Mouse (Mus musculus): ENCODE results near the gene Gpr173.
"Not testable (repeated sequence)": the region's sequence is repeated elsewhere in the genome, so short reads cannot be mapped to it uniquely, and the experiment has no call there.

Gpr173 gene

GRCm38 (mm10) chrX:152368397-152369273 lies at the start of gene Gpr173:
Gene Gpr173 (minus strand): TSS chrX:152368704.
- peak in 1 of 2 experiments; percentile 10 for DNase-seq (ENCODE audit: low spot score in 2 of 2)

- no peak for DNase-seq (ENCODE audit: low spot score in 2 of 2)
Measured at GRCm38 (mm10) chrX:152403251-152403650, 34.7 kb upstream of the Gpr173 start.

DNA sequence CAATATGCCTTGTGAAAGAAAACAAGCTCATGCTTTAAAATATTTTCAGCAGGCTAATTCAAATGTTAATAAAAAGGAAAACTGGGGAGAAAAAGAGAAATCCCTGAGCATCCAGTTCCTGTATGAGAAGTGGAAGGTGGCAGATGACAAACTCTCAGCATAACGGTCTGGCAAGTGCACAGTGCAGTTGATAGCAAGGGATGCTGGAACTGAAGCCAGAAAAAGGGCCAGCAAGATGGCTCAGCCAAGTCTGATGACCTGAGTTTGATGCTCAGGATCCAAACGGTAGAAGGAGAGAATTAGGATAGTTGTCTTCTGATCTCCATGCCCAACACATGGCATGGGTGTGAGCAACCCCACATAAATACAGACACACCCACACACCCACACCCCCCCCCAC lies 31.6 kb upstream of the Gpr173 start:
- no peak for DNase-seq (ENCODE audit: low spot score in 2 of 2)

DNA sequence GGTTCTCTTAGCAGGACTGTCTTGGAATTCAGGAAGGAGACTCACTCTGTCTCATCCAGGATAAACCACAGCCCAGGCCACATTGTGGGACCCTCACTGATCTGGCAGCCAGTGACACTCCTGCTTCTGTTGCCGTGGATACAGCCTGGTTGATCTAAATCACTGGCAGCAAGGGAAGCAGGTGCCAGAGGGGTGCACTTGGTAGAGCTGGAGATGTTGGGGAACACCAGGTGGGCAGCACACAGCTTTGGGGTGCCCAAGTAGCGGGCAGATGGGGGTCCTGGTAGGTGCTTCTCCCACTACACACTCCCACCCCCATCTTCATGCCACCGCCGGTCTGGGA lies 479 bp downstream of the Gpr173 start:
- DNase-seq (ENCODE audit: low spot score in 2 of 2) = no peak

- no peak for DNase-seq (ENCODE audit: low spot score in 2 of 2)
Measured at GRCm38 (mm10) chrX:152366418-152366817, 2.1 kb downstream of the Gpr173 start.

DNA sequence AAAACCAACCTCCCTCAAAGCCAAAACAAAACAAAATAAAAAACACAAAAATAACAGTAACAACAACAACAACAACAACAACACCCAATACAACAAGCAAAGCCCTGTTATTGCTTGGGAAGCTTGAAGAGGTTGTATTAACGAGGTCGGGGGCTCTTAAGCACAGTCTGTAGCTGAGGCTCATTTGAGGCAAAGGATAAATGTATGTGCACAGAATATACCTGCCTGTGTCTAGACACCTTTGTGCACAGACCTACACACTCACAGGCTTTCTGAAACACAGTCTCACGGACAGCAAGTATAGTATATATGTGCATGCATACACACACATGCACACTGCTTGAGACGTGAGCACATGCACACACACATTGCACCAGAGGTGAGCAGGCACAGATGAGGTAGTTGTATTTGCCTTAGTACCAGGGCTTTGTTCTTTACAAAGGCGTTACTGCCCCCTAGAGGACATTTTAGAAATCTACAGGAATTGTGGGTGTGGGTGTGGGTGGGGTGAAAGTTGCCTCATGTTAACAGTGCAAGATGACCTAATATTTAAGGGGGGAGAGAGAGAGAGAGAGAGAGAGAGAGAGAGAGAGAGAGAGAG lies 15.9 kb downstream of the Gpr173 start:
- no peak for DNase-seq (ENCODE audit: low spot score in 2 of 2)

GRCm38 (mm10) chrX:152347041-152347440 lies 21.5 kb downstream of the Gpr173 start:
- DNase-seq (ENCODE audit: low spot score in 2 of 2) = no peak

- DNase-seq (ENCODE audit: low spot score in 2 of 2) = no peak
Measured at GRCm38 (mm10) chrX:152346587-152346986, 21.9 kb downstream of the Gpr173 start.

DNA sequence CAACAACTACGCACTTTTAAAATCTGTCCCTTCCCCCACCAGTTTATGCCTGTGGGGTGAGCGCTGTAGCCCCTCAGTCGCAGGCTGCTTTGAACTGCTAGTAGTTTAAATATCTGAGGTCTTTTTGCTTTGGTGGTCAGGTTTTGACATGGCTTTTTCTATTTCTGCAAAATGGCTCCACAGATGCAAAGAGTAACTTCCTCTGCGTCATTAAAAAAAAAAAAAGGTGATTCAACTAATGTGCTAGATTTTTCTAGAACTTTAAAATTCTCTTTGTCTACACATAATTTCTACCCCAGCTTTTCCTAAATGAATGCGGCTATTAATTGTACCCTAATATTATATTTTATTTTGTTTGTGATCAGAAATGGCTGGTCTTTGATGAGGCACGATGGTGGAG lies 25.6 kb downstream of the Gpr173 start:
- DNase-seq (ENCODE audit: low spot score in 2 of 2) = no peak

DNA sequence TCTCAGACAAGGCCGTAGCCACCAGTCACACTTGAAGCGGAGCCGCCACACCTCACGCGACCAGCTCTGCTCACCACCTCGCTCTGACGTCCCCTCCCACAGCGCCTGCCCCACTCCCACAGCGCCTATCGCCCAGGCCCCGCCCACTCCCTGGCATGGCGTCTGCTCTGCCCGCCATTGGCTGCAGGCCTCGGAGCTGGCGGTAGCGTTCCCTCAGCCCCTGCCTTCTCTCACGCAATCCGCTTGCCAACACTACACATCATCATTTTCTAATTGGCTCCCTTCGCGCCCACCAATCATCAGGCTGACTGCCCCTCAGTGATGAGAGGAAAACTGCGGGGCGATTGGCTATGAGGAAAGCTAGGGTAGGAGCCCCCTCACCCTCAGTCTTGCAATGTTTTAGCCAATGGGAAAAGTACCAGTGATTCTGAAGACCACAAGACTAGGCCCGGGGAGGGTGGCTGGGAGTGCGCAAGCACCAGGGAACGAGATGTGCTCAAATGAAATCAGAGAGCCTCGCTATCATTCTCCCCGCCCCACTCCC lies 26.1 kb downstream of the Gpr173 start, which contains the start of gene Tspyl2:
TSS of gene Tspyl2 (minus strand) at position 68 of the 544 bp plus-strand sequence.
- peak; percentile 66 to 89 for DNase-seq (ENCODE audit: low spot score in 2 of 2)

DNA sequence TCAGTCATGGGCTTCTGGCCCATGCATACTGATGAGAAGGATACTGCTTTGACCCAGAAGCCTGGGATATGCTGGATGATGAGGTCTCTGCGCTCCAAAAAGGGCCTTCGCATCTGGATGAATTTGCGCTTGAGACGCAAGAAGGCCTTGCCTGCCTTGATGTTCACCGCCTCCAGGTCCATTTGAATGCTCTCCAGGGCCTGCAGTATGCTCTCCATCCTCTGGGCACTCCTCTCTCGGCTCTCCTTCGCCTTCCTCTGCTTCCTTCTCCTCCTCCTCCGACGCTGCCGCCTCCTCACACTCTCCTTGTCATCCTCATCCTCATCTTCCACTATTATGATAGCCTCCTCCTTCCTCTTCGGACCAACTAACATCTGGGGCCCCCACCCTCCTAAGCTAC lies 27.0 kb downstream of the Gpr173 start:
- no peak for DNase-seq (ENCODE audit: low spot score in 2 of 2)

DNA sequence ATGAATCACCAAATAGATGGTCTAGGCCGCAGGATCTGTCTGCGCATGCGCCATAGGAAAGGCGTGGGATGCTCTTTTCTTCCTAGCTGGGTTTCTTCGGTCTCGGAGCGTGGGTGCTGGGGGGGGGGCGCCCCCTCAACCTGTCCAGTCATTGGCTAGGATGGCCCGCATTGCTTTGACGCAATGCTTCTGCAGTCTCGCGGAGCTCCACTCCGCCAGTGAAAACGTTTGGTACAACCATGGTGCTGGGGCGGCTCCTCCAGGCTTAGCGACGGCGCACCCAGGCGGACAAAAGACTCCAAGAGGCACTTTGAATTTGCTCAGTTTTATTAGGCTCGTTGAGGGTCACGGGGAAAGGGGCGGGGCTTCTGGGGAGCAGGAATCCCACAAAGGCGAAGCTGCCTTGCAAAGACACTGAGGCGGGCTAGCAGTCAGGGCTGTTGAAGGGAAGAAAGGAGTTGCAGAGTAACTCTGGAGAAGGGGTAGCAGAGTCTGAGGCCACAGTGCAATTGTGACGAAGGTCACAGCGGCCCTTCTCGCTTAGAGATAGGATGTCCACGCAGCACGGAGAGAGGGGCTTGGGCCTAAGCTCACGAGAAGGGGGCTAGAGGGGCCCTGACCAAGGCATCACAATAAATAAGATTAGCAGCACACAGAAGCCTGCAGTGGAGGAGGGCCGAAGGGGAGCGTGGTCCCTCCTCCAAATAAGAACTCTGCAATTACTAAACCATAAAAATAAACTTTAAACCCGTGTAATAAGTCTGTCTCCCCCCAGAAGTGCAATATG lies 31.8 kb downstream of the Gpr173 start:
- DNase-seq (ENCODE audit: low spot score in 2 of 2) = peak; percentile 57 to 87

DNA sequence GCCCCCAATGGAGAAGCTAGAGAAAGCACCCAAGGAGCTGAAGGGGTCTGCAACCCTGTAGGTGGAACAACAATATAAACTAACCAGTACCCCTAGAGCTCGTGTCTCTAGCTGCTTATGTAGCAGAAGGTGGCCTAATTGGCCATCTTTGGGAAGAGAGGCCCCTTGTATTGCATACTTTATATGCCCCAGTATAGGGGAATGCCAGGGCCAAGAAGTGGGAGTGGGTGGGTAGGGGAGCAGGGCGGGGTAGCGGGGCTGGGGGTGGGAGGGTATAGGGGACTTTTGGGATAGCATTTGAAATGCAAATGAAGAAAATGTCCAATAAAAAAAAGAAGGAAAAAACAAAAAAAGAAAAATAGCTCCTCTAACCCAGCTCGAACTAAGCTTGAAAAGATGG lies 32.4 kb downstream of the Gpr173 start:
- DNase-seq (ENCODE audit: low spot score in 2 of 2) = not testable (repeated sequence)

- DNase-seq (ENCODE audit: low spot score in 2 of 2) = not testable (repeated sequence)
Measured at GRCm38 (mm10) chrX:152329400-152329799, 39.1 kb downstream of the Gpr173 start.

- DNase-seq (ENCODE audit: low spot score in 2 of 2) = no peak
Measured at GRCm38 (mm10) chrX:152327689-152328052, 40.8 kb downstream of the Gpr173 start.

DNA sequence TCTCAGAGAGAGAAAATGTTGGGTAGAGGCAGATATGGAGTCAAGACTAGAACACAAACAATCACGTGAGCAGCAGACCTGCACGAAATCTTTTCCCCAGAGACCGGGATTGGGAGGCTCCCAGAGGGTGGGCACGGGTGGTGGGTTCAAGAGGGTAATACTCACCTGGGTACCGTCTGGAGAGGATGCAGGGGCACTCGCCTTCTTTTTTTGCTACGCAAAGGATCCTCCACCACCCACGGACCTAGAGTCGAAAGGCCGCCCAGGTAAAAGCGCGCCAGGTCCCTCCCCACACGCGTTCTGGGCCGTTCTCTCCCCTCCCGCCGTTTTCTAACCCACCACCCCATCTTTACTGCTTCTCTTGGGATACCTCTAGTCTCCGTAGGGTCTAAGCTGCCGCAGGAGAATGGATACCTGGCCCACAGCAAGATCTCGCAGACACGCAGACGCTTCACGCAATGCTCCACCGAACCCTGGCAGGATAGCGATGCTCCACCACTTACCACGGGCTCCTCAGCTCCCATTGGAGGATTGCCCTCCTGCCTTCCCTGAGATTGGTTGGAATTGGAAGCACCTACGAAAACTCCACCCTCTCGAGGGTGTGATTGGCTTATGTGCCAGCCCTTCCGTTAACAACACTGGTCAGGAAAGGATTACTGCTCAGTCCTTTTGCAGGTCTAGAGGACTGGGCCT lies 41.4 kb downstream of the Gpr173 start, which contains the start of gene Kantr:
TSS of gene Kantr (minus strand) at position 500 of the 693 bp plus-strand sequence.
- DNase-seq (ENCODE audit: low spot score in 2 of 2) = peak in 1 of 2 experiments; percentile 71

GRCm38 (mm10) chrX:152323584-152323983 lies 44.9 kb downstream of the Gpr173 start:
- DNase-seq (ENCODE audit: low spot score in 2 of 2) = no peak

- no peak for DNase-seq (ENCODE audit: low spot score in 2 of 2)
Measured at GRCm38 (mm10) chrX:152322776-152323175, 45.7 kb downstream of the Gpr173 start.

DNA sequence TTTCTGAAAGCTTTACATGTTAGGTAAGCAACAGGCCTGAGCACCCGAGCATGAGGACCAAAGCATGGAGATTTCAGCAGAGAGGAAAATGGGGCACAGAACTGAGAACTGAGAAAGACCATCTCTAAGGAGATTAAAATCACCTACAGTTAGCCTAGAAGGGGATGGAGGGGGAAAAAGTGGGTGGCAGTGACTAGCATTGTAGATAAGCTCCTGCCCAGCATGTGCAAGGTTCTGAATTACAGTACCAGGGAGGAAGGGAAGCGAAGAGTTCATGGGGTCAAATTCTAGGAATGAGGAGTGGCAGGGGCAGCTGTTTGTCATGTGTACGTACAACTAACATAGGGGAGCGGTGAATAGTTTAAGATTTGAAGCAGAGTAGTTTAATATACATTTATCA lies 48.0 kb downstream of the Gpr173 start:
- no peak for DNase-seq (ENCODE audit: low spot score in 2 of 2)

DNA sequence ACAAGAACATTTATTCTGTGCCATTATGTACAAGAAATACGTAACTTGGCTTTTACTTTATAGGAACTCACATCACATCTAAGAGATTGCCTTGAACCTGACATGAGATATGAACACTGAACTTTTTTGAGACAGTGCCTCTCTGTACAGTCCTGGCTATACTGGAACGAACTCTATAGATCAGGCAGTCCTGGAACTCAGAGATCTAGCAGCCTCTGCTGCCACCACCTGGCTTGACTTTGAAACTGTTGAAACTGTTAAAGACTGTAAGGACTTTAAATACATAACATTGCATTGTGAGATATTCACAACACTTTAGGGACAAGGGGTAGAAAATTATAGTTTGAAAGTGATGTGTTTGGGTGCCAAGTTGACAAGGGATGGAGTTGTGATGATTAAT lies 60.6 kb downstream of the Gpr173 start:
- no peak for DNase-seq (ENCODE audit: low spot score in 2 of 2)

GRCm38 (mm10) chrX:152307371-152307770 lies 61.1 kb downstream of the Gpr173 start:
- no peak for DNase-seq (ENCODE audit: low spot score in 2 of 2)

Data from urinary bladder, adult 18-20 months (tissue).